12 mouse cellular contexts compared by ENCODE assay signal in genomic region chr13:42985806-42986205, GRCm38 (mm10).
"Had no signal": no experiment of that assay in that cellular context is flagged by ENCODE, and none has a peak within 500 bp of the region (broad histone marks: within the 10 kb centered on the region; RNA-seq: fewer than 3 reads in every experiment).

No protein-coding gene starts in this region.

- H3K36me3 ChIP-seq: intestine, embryonic 15.5 days; limb, embryonic 12.5 days; liver, embryonic 13.5 days; neural tube, embryonic 15.5 days had no signal

- H3K27ac ChIP-seq: intestine, embryonic 15.5 days; limb, embryonic 12.5 days; liver, embryonic 13.5 days; neural tube, embryonic 15.5 days had no signal

- H3K27me3 ChIP-seq: intestine, embryonic 15.5 days; limb, embryonic 12.5 days; liver, embryonic 13.5 days; neural tube, embryonic 15.5 days had no signal

- H3K9me3 ChIP-seq: intestine, embryonic 15.5 days; limb, embryonic 12.5 days; liver, embryonic 13.5 days; neural tube, embryonic 15.5 days had no signal

- DNase-seq: kidney, adult 18-20 months; kidney, postnatal 10 days; kidney, postnatal 4 days; liver; liver, embryonic 13.5 days; lung, adult 18-20 months; right cerebral cortex, adult 18-20 months; right cerebral cortex, postnatal 25 days had no signal

- H3K4me1 ChIP-seq: intestine, embryonic 15.5 days; limb, embryonic 12.5 days; liver, embryonic 13.5 days had no signal

- H3K4me2 ChIP-seq: intestine, embryonic 15.5 days; limb, embryonic 12.5 days; liver, embryonic 13.5 days; neural tube, embryonic 15.5 days had no signal

- H3K4me3 ChIP-seq: intestine, embryonic 15.5 days; limb, embryonic 12.5 days; liver, embryonic 13.5 days; neural tube, embryonic 15.5 days had no signal

- H3K9ac ChIP-seq: intestine, embryonic 15.5 days; limb, embryonic 12.5 days; liver, embryonic 13.5 days; neural tube, embryonic 15.5 days had no signal

- ATAC-seq: intestine, embryonic 15.5 days; midbrain, embryonic 16.5 days had no signal
